Mouse (Mus musculus) forebrain, embryonic 11.5 days (tissue): ENCODE results near the gene Dapk1. TPM values are rescaled to one million over a fixed set of nuclear protein-coding genes. Genes with fewer than 3 reads are reported as not detected.
A peak's percentile ranks its signal among the peaks of the same experiment; 100 is the strongest.

Experiments
- ATAC-seq: fragments of 200-750 bp; cut with Nextera tagmentation; replicated peaks from 2 replicates; pipeline ENCODE4 v1.8.0; 2017; ENCODE audit warnings: moderate TSS enrichment; ENCODE audit not compliant: low FRiP score
- DNase-seq: peaks from one replicate; pipeline ENCODE4 v3.0.0-alpha.2; 2017; ENCODE audit warnings: low spot score
- H3K27ac ChIP-seq: fragments of 300-500 bp; sonication (generic); 2 replicates; pipeline ENCODE4 v1.5.1; 2014; ENCODE audit warnings: low read depth, low read length
- H3K27me3 ChIP-seq: fragments of 300-500 bp; sonication (generic); 2 replicates; pipeline ENCODE4 v1.6.1; 2014; ENCODE audit warnings: mild to moderate bottlenecking, low read length, mixed read lengths; ENCODE audit not compliant: control insufficient read depth, insufficient read depth
- H3K36me3 ChIP-seq: fragments of 300-500 bp; sonication (generic); 2 replicates; pipeline ENCODE4 v1.6.1; 2014; ENCODE audit warnings: mild to moderate bottlenecking, low read length, moderate library complexity, mixed read lengths; ENCODE audit not compliant: control insufficient read depth, insufficient read depth
- H3K4me1 ChIP-seq: fragments of 300-500 bp; sonication (generic); replicated peaks from 2 replicates; pipeline ENCODE4 v1.6.1; 2014; ENCODE audit warnings: low read length, mixed read lengths; ENCODE audit not compliant: control insufficient read depth, insufficient read depth
- H3K4me2 ChIP-seq: fragments of 300-500 bp; sonication (generic); 2 replicates; pipeline ENCODE4 v1.6.1; 2014; ENCODE audit warnings: low read depth, mild to moderate bottlenecking, low read length, moderate library complexity, mixed read lengths; ENCODE audit not compliant: severe bottlenecking
- H3K4me3 ChIP-seq: fragments of 300-500 bp; sonication (generic); 2 replicates; pipeline ENCODE4 v1.5.1; 2014; ENCODE audit warnings: low read depth, low read length
- H3K9ac ChIP-seq: fragments of 300-500 bp; sonication (generic); 2 replicates; pipeline ENCODE4 v1.6.1; 2014; ENCODE audit warnings: low read length
- H3K9me3 ChIP-seq: fragments of 300-500 bp; sonication (generic); 2 replicates; pipeline ENCODE4 v1.6.1; 2016; ENCODE audit warnings: low read length, mixed read lengths; ENCODE audit not compliant: control insufficient read depth
- WGBS: fragments of 180-500 bp; shearing (Covaris S2); extraction: QIAGEN DNeasy Blood & Tissue Kit; methylation state at CpG from one replicate; pipeline ENCODE4 v1.1.7; 2014; 5-methylcytosine and 5-hydroxymethylcytosine counted together
- polyA plus RNA-seq: library from polyadenylated mRNA; unstranded; fragments of >200 nt; fragmentation: Nextera tagmentation; extraction: Ambion mirVana; gene quantifications from 2 replicates; pipeline ENCODE4 v1.2.1, GENCODE M21; 2014

Dapk1 gene
- polyA plus RNA-seq: 25.3 and 28.1 TPM in 2 replicates

- no peaks in the 10 kb centered on the region for H3K4me1 ChIP-seq
- H3K36me3 ChIP-seq: no peaks in the 10 kb centered on the region; the same call in 1 of the 2 replicates
- WGBS: under 1% methylated on average over 69 of the region's 90 CpGs
- ATAC-seq (peak; percentile 89), DNase-seq (peak; percentile 90)
- peak within 1 kb of the TSS; percentile 66 for H3K27ac ChIP-seq
- H3K27me3 ChIP-seq: no peaks in the 10 kb centered on the region
- peak within 1 kb of the TSS; percentile 71 for H3K4me2 ChIP-seq
- no peaks in the 10 kb centered on the region for H3K9me3 ChIP-seq
- peak within 1 kb of the TSS; percentile 91 for H3K9ac ChIP-seq
- H3K4me3 ChIP-seq: peak within 1 kb of the TSS; percentile 75
Measured at GRCm38 (mm10) chr13:60601436-60602415, at the start of gene Dapk1. Dapk1 (plus strand) TSS chr13:60601947.

- 65% methylated on average over 3 of the region's 3 CpGs for WGBS
- Histone ChIP-seq H3K36me3 (no peaks in the 10 kb centered on the region), H3K9ac (no peak overlapping the region), H3K4me2 (no peak overlapping the region), H3K9me3 (no peaks in the 10 kb centered on the region), H3K4me3 (no peak overlapping the region), H3K27ac (no peak overlapping the region), H3K27me3 (no peaks in the 10 kb centered on the region), H3K4me1 (no peaks in the 10 kb centered on the region)
- ATAC-seq (no peak), DNase-seq (no peak)
Measured at GRCm38 (mm10) chr13:60553326-60553725, 48.4 kb upstream of the Dapk1 start.

GRCm38 (mm10) chr13:60556476-60556875, 45.3 kb upstream of the Dapk1 start:
- Histone ChIP-seq H3K4me3 (no peak overlapping the region), H3K9me3 (no peaks in the 10 kb centered on the region), H3K4me1 (no peaks in the 10 kb centered on the region), H3K27me3 (no peaks in the 10 kb centered on the region), H3K27ac (no peak overlapping the region), H3K36me3 (no peaks in the 10 kb centered on the region), H3K9ac (no peak overlapping the region), H3K4me2 (no peak overlapping the region)
- ATAC-seq (no peak), DNase-seq (no peak)

DNA sequence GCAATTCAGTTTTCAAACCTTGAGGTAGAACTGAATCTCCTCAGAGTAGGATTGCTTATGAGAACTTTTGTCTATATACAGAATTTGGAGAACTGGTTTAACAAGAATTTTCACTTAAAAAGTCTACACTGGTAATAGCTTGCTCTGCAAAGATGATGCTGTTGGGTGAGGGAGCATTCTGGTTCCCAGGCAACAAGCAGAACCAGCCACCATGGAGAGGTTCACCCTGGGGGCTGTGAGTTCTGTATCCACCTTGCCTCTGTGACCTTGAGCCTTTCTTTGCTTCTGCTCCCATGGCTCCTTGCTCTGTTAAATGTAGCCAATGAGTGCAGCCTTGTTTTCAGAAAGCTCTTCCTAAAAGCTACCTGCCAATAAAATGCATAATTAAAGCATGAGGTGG, 44.8 kb upstream of the Dapk1 start:
- Histone ChIP-seq H3K9me3 (no peaks in the 10 kb centered on the region), H3K27me3 (no peaks in the 10 kb centered on the region), H3K36me3 (no peaks in the 10 kb centered on the region), H3K9ac (no peak overlapping the region), H3K27ac (no peak overlapping the region), H3K4me2 (no peak overlapping the region), H3K4me1 (no peaks in the 10 kb centered on the region), H3K4me3 (no peak overlapping the region)
- no peak for DNase-seq
- no peak for ATAC-seq

DNA sequence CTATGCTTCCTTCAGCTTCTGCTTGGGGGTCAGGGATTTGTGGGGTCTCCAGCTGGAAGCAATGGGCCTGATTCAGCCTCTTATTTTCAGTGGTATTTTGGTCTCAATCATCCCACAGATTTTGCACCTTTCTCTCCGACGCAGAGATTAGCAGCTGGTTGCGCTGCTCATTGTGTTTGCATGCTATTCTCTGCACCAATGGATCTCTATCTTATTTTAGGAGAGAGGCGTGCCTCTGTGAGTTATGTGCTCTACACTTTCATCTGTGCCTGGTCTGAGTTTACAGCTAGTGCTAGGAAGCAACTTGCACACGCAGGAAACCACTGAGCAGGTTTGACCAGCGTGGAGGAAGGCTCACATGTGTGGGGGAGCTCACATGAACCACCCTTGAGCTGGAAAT, 37.4 kb upstream of the Dapk1 start:
- 79% methylated on average over 6 of the region's 6 CpGs for WGBS
- Histone ChIP-seq H3K27ac (no peak overlapping the region), H3K4me3 (no peak overlapping the region), H3K9me3 (no peaks in the 10 kb centered on the region), H3K4me1 (no peaks in the 10 kb centered on the region), H3K9ac (no peak overlapping the region), H3K36me3 (no peaks in the 10 kb centered on the region), H3K4me2 (no peak overlapping the region), H3K27me3 (no peaks in the 10 kb centered on the region)
- DNase-seq (no peak), ATAC-seq (no peak)

DNA sequence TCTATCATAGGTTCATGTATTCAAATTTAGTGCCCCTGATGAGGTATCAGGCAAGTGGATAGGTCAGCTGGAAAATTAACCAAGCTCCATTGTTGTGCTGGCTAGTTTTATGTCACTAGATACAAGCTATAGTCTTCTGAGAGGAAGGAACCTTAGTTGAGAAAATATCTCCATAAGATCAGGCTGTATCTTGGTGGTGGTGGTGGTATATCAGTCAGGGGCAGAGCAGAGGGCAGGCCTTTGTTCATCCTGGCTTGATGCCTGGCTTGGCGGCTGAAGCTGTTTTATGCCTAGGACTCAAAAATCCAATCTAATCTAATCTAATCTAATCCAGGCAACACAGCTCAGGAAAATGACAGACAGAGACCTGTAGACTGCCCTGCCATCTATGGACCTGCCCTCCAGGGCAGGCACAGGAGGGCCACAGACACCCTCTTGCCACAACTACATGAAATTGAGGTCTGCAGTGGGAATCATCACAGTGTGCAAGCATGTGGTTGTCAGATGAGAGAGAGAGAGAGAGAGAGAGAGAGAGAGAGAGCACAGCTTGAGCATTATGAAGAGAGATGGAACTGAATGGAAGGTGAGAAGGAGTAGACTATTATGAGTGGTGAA, 32.7 kb upstream of the Dapk1 start:
- no peaks in the 10 kb centered on the region for H3K4me1 ChIP-seq
- H3K9ac ChIP-seq: no peak overlapping the region
- H3K9me3 ChIP-seq: no peaks in the 10 kb centered on the region
- DNase-seq: no peak
- H3K27me3 ChIP-seq: no peaks in the 10 kb centered on the region
- no peak for ATAC-seq
- no peaks in the 10 kb centered on the region for H3K36me3 ChIP-seq
- H3K4me2 ChIP-seq: no peak overlapping the region
- H3K4me3 ChIP-seq: no peak overlapping the region
- WGBS: 97% methylated on average over 1 of the region's 1 CpGs
- H3K27ac ChIP-seq: no peak overlapping the region

GRCm38 (mm10) chr13:60569549-60569941, 32.2 kb upstream of the Dapk1 start:
- H3K4me1 ChIP-seq: no peaks in the 10 kb centered on the region
- DNase-seq: peak; percentile 21
- WGBS: 95% methylated on average over 1 of the region's 1 CpGs
- no peak for ATAC-seq
- H3K4me3 ChIP-seq: no peak overlapping the region
- no peak overlapping the region for H3K9ac ChIP-seq
- H3K27me3 ChIP-seq: no peaks in the 10 kb centered on the region
- H3K4me2 ChIP-seq: no peak overlapping the region
- no peak overlapping the region for H3K27ac ChIP-seq
- no peaks in the 10 kb centered on the region for H3K9me3 ChIP-seq
- no peaks in the 10 kb centered on the region for H3K36me3 ChIP-seq

- DNase-seq (no peak), ATAC-seq (no peak)
- Histone ChIP-seq H3K36me3 (no peaks in the 10 kb centered on the region), H3K27ac (no peak overlapping the region), H3K4me2 (no peak overlapping the region), H3K4me1 (no peaks in the 10 kb centered on the region), H3K4me3 (no peak overlapping the region), H3K9me3 (no peaks in the 10 kb centered on the region), H3K27me3 (no peaks in the 10 kb centered on the region), H3K9ac (no peak overlapping the region)
- WGBS: 79% methylated on average over 3 of the region's 3 CpGs
Measured at GRCm38 (mm10) chr13:60573541-60573940, 28.2 kb upstream of the Dapk1 start.
